Mouse (Mus musculus) C3H10T1/2 (cell line): Measurements from ENCODE around the gene Cpeb4. TPM values are rescaled to one million over a fixed set of nuclear protein-coding genes. Genes with fewer than 3 reads are reported as not detected.

ENCODE experiments used
- polyA plus RNA-seq, 2 experiments: library from polyadenylated mRNA; unstranded; fragments of >200 nt; fragmentation: generic; extraction: Trizol; gene quantifications; one replicate each; pipeline ENCODE4 v1.2.1; 2012; ENCODE audit warnings: missing spikeins in 2 of 2

Gene Cpeb4
- polyA plus RNA-seq = under 1 TPM; 0.05 to 0.96 TPM

GRCm38 (mm10) chr11:31871911-31872310 lies at the start of gene Cpeb4:
Gene Cpeb4, plus strand, starts transcription at chr11:31872211.

GRCm38 (mm10) chr11:31965256-31966134 lies 93.5 kb downstream of the Cpeb4 start, which contains the start of gene 4930524B15Rik:
Gene 4930524B15Rik, plus strand, starts transcription at chr11:31965592.

Other genes with a start within 250 kb of the Cpeb4 start
- 100 to 1,000 TPM in 1 of 2 experiments, 10 to 100 TPM in 1; 98.8 to 108 TPM for gene Bod1, start 200.3 kb upstream of the Cpeb4 start, polyA plus RNA-seq
- gene 4930524B15Rik, start 93.4 kb downstream of the Cpeb4 start, polyA plus RNA-seq = not detected
- gene Nsg2, start 128.3 kb downstream of the Cpeb4 start, polyA plus RNA-seq = under 1 TPM in 1 of 2 experiments, not detected in 1; 0.04 TPM